Mouse (Mus musculus) 3134 (cell line): ENCODE measurements around the gene Uggt2.
A peak's percentile ranks its signal among the peaks of the same experiment; 100 is the strongest.

Experiments used
- DNase-seq: peaks from one replicate; pipeline ENCODE4 v3.0.0-alpha.2; 2011; ENCODE audit warnings: low spot score; ENCODE audit not compliant: insufficient read length; ENCODE audit errors: extremely low read depth

The Uggt2 gene

GRCm38 (mm10) chr14:119098851-119099569 lies at the start of gene Uggt2:
Gene Uggt2, minus strand, starts transcription at chr14:119099430.
- peak; percentile 85 for DNase-seq

GRCm38 (mm10) chr14:119139381-119139950 lies 40.2 kb upstream of the Uggt2 start:
- DNase-seq, result no peak

DNA sequence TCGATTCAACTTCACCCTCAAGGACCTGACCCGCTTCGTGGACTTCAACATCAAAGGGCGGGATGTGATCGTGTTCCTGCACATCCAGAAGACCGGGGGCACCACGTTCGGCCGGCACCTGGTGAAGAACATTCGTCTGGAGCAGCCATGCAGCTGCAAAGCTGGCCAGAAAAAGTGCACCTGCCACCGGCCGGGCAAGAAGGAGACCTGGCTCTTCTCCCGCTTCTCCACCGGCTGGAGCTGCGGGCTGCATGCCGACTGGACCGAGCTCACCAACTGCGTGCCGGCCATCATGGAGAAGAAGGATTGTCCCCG lies 39.5 kb upstream of the Uggt2 start:
- no peak for DNase-seq

- DNase-seq, result no peak
Measured at GRCm38 (mm10) chr14:119137906-119138785, 38.9 kb upstream of the Uggt2 start, which contains the start of gene Hs6st3. Gene Hs6st3, plus strand, starts transcription at chr14:119138341.

GRCm38 (mm10) chr14:119137512-119137905 lies 38.3 kb upstream of the Uggt2 start:
- no peak for DNase-seq

- no peak for DNase-seq
Measured at GRCm38 (mm10) chr14:119127330-119127729, 28.1 kb upstream of the Uggt2 start.

GRCm38 (mm10) chr14:119125840-119126239 lies 26.6 kb upstream of the Uggt2 start:
- DNase-seq, result no peak

DNA sequence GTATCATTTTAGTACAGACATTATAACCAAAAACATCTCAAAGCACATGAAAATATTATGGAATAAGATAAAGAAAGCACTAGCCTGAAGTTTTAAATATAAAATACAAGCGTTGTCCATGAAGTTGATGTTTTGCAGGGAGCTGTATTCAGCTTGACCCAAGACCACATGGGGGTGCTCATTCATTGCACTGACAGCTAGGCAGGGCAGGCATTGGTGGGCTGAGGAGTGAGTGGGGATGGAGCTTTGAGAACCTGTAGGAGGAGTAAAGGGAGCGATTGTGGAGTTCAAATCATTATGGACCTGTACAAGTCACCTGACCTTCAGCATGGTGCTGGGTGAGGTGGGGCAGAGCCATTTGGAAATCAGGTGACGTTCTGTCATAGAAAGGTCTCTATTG lies 24.8 kb upstream of the Uggt2 start:
- DNase-seq, result no peak

- no peak for DNase-seq
Measured at GRCm38 (mm10) chr14:119123582-119123981, 24.4 kb upstream of the Uggt2 start.

GRCm38 (mm10) chr14:119112558-119112957 lies 13.3 kb upstream of the Uggt2 start:
- DNase-seq, result no peak

GRCm38 (mm10) chr14:119109776-119110218 lies 10.6 kb upstream of the Uggt2 start:
- no peak for DNase-seq

GRCm38 (mm10) chr14:119108776-119109301 lies 9.6 kb upstream of the Uggt2 start:
- DNase-seq, result no peak

DNA sequence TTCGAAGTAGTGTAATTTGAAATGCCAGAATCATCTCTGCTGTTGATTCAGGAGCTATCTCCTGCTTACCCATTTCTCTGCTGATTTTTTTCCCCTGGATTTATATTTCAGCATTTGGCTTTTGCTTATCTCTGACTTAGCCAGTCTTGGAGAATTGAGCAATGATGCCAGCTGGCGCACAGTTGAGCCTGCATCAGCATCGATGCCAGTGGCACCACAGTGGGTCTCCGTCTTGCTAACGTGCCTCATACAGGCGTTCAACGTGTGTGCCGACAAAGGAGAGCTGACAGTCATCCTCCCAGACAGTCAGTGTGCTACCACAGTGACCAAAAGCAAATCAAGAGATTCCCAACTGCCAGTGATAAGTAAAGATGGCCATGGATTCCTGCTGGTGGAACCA lies 8.4 kb upstream of the Uggt2 start:
- no peak for DNase-seq

DNA sequence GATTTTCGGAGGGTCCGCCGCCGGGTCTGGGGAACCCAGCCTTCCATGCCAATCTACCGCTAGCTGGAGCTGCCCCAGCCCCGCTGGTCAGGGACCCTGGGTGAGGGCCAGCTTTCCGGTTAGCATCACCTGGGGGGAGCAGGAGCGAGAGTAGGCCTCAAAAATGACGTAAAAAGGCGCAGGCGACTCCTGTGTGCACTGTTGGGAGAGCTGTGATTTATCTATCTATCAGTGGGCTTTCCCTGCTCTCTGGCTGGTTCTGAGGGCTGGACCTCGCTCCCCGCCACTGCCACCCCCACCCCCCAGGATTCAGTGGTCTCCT lies 301 bp upstream of the Uggt2 start:
- no peak for DNase-seq

- DNase-seq, result no peak
Measured at GRCm38 (mm10) chr14:119061811-119062210, 37.4 kb downstream of the Uggt2 start.

DNA sequence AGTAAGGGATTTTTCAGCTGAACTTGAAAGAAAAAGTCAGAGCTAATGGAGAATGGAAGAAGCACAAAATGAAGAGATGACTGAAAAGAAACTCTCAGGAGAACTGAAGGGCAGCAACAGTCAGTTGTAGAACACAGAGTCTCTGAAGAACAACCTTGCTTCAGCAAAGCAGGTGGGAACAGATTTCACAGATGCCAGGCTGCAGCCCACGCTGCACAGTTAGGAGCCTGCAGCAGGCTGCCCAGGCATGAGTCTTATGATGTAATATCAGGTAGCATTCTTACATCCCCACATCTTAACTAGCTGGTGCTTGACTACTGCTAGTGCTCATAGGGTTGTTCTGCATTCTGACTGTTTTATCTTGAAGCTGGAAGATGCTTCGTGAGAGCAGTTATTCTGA lies 38.5 kb downstream of the Uggt2 start:
- DNase-seq, result no peak

DNA sequence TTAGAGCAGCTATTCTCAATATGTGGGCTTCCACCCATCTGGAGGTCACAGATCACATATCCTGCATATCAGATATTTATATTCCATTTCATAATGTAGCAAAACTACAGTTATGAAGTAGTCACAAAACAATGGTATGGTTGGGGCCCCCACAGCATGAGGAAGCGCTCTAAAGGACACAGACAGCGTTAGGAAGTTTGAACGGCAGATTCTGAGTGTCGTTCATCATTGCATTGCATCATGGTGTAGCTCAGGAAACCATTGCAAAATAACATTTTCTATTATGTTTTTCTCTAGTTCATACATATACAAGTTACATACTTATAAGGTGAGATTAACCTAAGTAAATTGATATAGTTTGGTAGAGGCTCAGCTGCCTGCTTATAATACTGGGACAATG lies 42.2 kb downstream of the Uggt2 start:
- DNase-seq, result no peak

- DNase-seq, result no peak
Measured at GRCm38 (mm10) chr14:119052969-119053368, 46.3 kb downstream of the Uggt2 start.

GRCm38 (mm10) chr14:119052361-119052760 lies 46.9 kb downstream of the Uggt2 start:
- DNase-seq, result no peak

DNA sequence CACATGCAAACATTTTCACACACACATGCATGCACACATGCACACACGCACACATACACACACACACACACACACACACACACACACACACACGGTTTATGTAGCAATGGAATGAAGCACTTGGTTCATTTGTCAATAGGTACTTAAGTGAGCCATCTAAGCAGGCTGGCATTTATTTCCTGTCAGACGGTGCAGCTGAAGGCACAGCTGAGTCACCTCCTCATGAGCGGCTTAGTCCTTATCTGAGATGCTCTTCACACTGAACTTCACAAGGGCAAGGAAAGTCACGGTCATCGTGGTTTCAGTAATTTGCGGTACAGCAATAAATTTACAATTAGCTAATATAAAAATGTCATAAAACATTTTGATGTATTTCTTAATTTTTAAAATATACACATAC lies 55.5 kb downstream of the Uggt2 start:
- no peak for DNase-seq

- DNase-seq, result no peak
Measured at GRCm38 (mm10) chr14:119040253-119040652, 59.0 kb downstream of the Uggt2 start.

DNA sequence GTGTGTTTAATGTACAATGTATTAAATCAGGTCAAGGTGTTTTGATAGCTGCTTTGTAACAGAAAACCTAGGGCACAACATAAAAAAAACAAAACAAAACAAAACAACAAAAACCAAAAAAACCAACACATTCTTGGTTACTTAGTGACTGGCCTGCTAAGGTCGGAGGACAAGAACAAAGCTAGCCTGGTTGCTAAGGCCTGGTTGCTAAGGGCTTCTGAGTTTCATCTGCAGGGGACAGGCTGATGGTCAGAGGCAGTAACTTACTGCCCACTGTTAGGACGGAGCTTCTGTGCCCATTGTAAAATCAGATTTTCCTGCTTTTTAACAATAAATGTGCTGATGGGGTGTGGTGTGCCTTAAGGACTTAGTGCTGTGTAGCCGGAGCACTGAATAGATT lies 61.5 kb downstream of the Uggt2 start:
- DNase-seq, result no peak
